Mouse (Mus musculus): Measurements from ENCODE around the gene Hpse2.

Gene Hpse2

DNA sequence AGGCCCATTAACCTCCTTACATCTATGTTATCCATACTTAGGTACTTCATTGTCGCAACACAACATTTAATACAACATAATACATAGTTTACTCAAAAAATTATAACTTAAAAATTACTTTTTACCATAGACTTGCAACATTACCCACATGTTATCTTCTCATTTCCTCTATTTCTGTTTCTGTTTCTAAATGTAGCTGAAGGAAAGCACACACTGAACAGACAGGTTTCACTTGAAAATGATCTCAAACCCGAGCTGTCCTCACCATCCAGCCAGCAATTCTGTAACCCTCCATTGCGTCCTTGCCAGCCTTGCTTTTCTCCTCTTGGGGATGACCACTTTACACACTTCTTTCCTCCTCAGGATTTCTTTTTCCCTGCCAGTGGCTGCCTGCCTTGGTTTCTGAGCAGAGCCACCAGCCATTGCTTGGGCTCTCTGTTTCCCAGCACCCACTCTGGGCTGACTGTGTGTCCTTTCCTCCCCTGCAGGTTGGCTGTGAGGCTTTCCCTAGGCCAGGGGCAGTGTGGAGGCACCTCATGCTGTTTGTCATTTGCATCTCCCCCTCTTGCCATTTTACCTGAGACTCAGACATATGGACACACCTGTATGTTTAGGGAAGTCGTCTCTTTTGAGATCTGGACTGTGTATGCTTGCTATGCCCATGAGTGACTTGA is 548.4 kb downstream of the Hpse2 start:
- H3K4me3 ChIP-seq (replicated peaks; ENCODE audit: low read length) = no peak overlapping the region
- H3K4me1 ChIP-seq (replicated peaks; ENCODE audit: low read depth, low read length) = no peaks in the 10 kb centered on the region
- no peak for TF ChIP-seq CTCF (conservative IDR thresholded peaks at IDR 0.05; ENCODE audit: low read length)
- TF ChIP-seq POU5F1 (IDR thresholded peaks at IDR 0.05; ENCODE audit: borderline replicate concordance, low read length) = no peak
- TF ChIP-seq NANOG (IDR thresholded peaks at IDR 0.05; ENCODE audit: borderline replicate concordance, low read length) = no peak

DNA sequence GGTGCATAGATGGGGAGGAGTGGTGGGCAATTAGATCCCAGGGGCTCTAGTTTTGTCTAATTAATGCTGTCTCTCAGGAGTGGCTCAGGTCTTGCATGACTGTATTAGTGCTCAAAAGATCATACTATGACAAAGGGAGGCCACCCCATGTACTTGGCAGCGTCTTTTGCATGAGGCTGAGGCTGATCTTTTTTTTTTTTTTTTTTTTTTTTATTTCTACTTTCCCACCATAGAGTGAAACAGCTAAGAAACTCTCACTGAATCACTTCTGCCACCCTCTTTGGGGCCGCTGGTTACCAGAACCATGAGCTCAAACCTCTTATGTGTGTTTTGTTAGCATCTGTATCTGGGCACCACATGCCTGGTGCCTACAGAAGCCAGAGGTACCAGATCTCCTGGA is 549.0 kb downstream of the Hpse2 start:
- 0 out of 2 replicates have a peak, but pooled peaks cover 4% of the 10 kb centered on the region for H3K9me3 ChIP-seq (ENCODE audit: low read length)
- no peak for TF ChIP-seq POU5F1 (IDR thresholded peaks at IDR 0.05; ENCODE audit: borderline replicate concordance, low read length)
- TF ChIP-seq NANOG (IDR thresholded peaks at IDR 0.05; ENCODE audit: borderline replicate concordance, low read length) = no peak
- no peak for TF ChIP-seq CTCF (conservative IDR thresholded peaks at IDR 0.05; ENCODE audit: low read length)

More for the DNA sequence above, 548.4 kb downstream of the Hpse2 start:
- H3K9me3 ChIP-seq (ENCODE audit: low read length) = no peaks in the 10 kb centered on the region
- no peaks in the 10 kb centered on the region for H3K27me3 ChIP-seq (ENCODE audit: insufficient read depth, low read length)
- no peaks in the 10 kb centered on the region for H3K36me3 ChIP-seq (ENCODE audit: insufficient read depth, low read length)

DNA sequence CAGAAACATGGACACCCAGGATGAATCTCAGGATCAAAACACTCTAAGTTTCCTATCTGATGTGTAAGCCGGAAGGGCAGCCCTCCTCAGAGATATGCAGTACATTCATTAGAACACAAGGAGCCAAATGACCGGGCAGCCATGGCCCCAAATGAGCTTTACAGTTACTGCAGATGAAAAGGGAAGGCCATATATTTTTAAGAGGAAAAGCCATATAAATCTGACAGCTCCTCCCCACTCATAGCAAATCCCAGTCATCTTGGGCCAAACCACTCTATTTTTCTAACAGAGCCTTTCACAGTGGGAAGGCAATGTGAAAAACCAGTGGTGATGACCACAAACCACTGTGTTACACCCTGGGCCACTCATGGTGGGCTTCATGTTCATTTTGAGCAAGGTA is 549.9 kb downstream of the Hpse2 start:
- Histone ChIP-seq H3K36me3 (ENCODE audit: insufficient read depth, low read length) (no peaks in the 10 kb centered on the region), H3K9me3 (ENCODE audit: low read length) (0 out of 2 replicates have a peak, but pooled peaks cover 4% of the 10 kb centered on the region), H3K27me3 (ENCODE audit: insufficient read depth, low read length) (no peaks in the 10 kb centered on the region), H3K4me3 (replicated peaks; ENCODE audit: low read length) (no peak overlapping the region), H3K4me1 (replicated peaks; ENCODE audit: low read depth, low read length) (no peaks in the 10 kb centered on the region)
- TF ChIP-seq CTCF (conservative IDR thresholded peaks at IDR 0.05; ENCODE audit: low read length) (no peak), NANOG (IDR thresholded peaks at IDR 0.05; ENCODE audit: borderline replicate concordance, low read length) (no peak), POU5F1 (IDR thresholded peaks at IDR 0.05; ENCODE audit: borderline replicate concordance, low read length) (no peak)

More for the DNA sequence above, 549.0 kb downstream of the Hpse2 start:
- no peak overlapping the region for H3K4me3 ChIP-seq (replicated peaks; ENCODE audit: low read length)
- H3K27me3 ChIP-seq (ENCODE audit: insufficient read depth, low read length) = no peaks in the 10 kb centered on the region
- H3K36me3 ChIP-seq (ENCODE audit: insufficient read depth, low read length) = no peaks in the 10 kb centered on the region
- no peaks in the 10 kb centered on the region for H3K4me1 ChIP-seq (replicated peaks; ENCODE audit: low read depth, low read length)

DNA sequence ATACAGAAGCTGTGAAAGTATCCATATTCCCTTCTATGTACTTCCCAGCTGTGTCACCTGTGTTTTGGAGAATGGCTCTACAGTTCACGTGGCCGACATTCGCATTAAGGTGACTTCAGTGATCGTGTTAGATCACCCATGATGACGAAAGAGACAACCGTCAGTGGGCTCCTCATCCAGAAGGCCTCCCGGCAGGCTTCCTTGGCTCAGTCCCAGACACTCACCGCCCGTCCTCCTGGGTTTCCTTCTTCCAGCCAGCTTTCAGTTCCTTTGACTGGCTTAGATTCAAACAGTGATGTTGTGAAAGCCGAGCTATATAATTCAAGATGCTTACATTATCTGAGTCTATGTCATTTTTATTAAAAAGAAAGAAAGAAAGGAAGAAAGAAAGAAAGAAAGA is 550.6 kb downstream of the Hpse2 start:
- no peaks in the 10 kb centered on the region for H3K36me3 ChIP-seq (ENCODE audit: insufficient read depth, low read length)
- no peak for TF ChIP-seq CTCF (conservative IDR thresholded peaks at IDR 0.05; ENCODE audit: low read length)
- 0 out of 2 replicates have a peak, but pooled peaks cover 4% of the 10 kb centered on the region for H3K9me3 ChIP-seq (ENCODE audit: low read length)
- H3K27me3 ChIP-seq (ENCODE audit: insufficient read depth, low read length) = no peaks in the 10 kb centered on the region
- no peaks in the 10 kb centered on the region for H3K4me1 ChIP-seq (replicated peaks; ENCODE audit: low read depth, low read length)
- H3K4me3 ChIP-seq (replicated peaks; ENCODE audit: low read length) = no peak overlapping the region

DNA sequence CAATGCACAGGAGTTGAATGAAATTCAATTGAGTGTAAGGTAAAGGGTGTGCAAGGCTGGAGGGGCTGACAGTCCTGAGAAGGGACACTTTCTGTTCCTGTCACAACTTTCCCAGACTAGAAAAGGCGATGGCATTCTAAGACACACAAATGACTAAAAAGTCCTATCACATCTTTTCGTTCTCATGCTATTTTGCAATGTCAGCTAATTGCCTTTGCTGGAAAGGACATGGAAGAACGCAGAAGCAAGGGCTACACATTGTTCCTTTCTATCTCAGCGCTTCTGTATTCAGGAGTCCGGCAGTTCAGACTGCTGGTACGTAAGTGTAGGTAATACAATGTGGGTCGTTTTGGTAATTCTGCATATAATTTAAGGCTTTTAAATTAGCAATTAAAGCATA is 555.0 kb downstream of the Hpse2 start:
- no peak overlapping the region for H3K4me3 ChIP-seq (replicated peaks; ENCODE audit: low read length)
- H3K27me3 ChIP-seq (ENCODE audit: insufficient read depth, low read length) = no peaks in the 10 kb centered on the region
- no peaks in the 10 kb centered on the region for H3K4me1 ChIP-seq (replicated peaks; ENCODE audit: low read depth, low read length)
- TF ChIP-seq POU5F1 (IDR thresholded peaks at IDR 0.05; ENCODE audit: borderline replicate concordance, low read length) (no peak), CTCF (conservative IDR thresholded peaks at IDR 0.05; ENCODE audit: low read length) (no peak), NANOG (IDR thresholded peaks at IDR 0.05; ENCODE audit: borderline replicate concordance, low read length) (no peak)
- H3K36me3 ChIP-seq (ENCODE audit: insufficient read depth, low read length) = no peaks in the 10 kb centered on the region
- H3K9me3 ChIP-seq (ENCODE audit: low read length) = 0 out of 2 replicates have a peak, but pooled peaks cover 4% of the 10 kb centered on the region

DNA sequence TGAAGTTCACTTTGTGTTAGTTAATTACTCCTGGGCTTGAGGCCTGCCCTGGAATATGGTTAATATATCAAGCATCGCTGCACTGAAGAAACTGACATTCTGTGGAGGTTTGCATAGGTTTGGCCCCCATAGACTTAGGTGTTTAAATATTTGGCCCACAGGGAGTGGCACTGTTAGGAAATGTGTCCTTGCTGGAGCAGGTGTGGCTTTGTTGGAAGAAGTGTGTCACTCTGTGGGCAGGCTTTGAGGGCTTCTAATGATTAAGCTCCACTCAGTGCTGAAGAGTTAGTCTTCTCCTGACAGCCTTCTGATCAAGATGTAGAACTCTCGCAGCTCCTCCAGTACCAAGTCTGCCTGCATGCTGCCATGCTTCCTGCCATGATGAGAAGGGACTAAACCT is 555.9 kb downstream of the Hpse2 start:
- H3K4me1 ChIP-seq (replicated peaks; ENCODE audit: low read depth, low read length) = no peaks in the 10 kb centered on the region
- H3K4me3 ChIP-seq (replicated peaks; ENCODE audit: low read length) = no peak overlapping the region
- 0 out of 2 replicates have a peak, but pooled peaks cover 4% of the 10 kb centered on the region for H3K9me3 ChIP-seq (ENCODE audit: low read length)
- TF ChIP-seq POU5F1 (IDR thresholded peaks at IDR 0.05; ENCODE audit: borderline replicate concordance, low read length) (no peak), CTCF (conservative IDR thresholded peaks at IDR 0.05; ENCODE audit: low read length) (no peak), NANOG (IDR thresholded peaks at IDR 0.05; ENCODE audit: borderline replicate concordance, low read length) (no peak)
- H3K36me3 ChIP-seq (ENCODE audit: insufficient read depth, low read length) = no peaks in the 10 kb centered on the region
- no peaks in the 10 kb centered on the region for H3K27me3 ChIP-seq (ENCODE audit: insufficient read depth, low read length)

DNA sequence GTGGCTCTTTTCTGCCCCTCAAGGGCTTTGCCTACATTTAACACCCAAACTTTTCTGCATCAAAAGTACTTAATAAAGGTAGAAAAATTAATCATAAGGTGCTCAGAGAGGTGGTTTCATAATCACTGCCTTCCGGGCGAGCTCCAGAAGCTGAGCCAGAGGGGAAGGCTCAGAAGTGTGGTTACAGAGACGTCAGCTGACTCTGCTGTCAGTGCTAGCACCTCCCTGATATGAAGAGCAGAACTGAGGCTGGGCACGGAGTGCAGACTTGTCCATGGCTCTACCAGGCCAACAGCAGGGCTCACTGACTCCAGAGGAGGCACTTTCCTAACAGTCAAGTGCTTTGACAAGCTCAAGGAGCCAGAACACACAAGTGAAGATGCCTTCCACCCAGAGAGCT is 559.0 kb downstream of the Hpse2 start:
- Histone ChIP-seq H3K4me1 (replicated peaks; ENCODE audit: low read depth, low read length) (no peaks in the 10 kb centered on the region), H3K9me3 (ENCODE audit: low read length) (0 out of 2 replicates have a peak, but pooled peaks cover under 1% of the 10 kb centered on the region), H3K36me3 (ENCODE audit: insufficient read depth, low read length) (no peaks in the 10 kb centered on the region), H3K4me3 (replicated peaks; ENCODE audit: low read length) (no peak overlapping the region), H3K27me3 (ENCODE audit: insufficient read depth, low read length) (no peaks in the 10 kb centered on the region)
- TF ChIP-seq POU5F1 (IDR thresholded peaks at IDR 0.05; ENCODE audit: borderline replicate concordance, low read length) = no peak
- TF ChIP-seq NANOG (IDR thresholded peaks at IDR 0.05; ENCODE audit: borderline replicate concordance, low read length) = no peak

DNA sequence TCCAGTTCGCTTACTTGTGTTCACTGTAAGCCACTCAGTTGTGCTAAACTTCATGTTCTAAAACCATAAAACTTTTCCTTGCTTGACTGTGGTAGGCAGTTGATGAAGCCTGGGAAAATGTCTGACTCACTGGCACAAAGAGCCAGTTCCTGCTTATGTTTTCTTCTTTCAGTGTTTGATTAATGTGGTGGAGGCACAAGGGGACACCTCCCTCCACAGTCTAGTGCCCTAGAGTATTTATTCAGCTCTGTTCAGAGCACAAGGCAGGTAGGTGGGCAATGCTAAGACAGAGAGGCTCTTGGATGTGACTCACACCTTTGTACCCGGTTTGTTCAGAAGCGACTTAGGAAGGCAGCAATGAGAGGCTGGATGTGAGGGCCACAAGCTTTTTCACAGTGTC is 560.3 kb downstream of the Hpse2 start:
- Histone ChIP-seq H3K27me3 (ENCODE audit: insufficient read depth, low read length) (no peaks in the 10 kb centered on the region), H3K9me3 (ENCODE audit: low read length) (no peaks in the 10 kb centered on the region), H3K36me3 (ENCODE audit: insufficient read depth, low read length) (no peaks in the 10 kb centered on the region), H3K4me1 (replicated peaks; ENCODE audit: low read depth, low read length) (no peaks in the 10 kb centered on the region), H3K4me3 (replicated peaks; ENCODE audit: low read length) (no peak overlapping the region)
- TF ChIP-seq NANOG (IDR thresholded peaks at IDR 0.05; ENCODE audit: borderline replicate concordance, low read length) = no peak
- TF ChIP-seq POU5F1 (IDR thresholded peaks at IDR 0.05; ENCODE audit: borderline replicate concordance, low read length) = no peak
- TF ChIP-seq CTCF (conservative IDR thresholded peaks at IDR 0.05; ENCODE audit: low read length) = no peak

DNA sequence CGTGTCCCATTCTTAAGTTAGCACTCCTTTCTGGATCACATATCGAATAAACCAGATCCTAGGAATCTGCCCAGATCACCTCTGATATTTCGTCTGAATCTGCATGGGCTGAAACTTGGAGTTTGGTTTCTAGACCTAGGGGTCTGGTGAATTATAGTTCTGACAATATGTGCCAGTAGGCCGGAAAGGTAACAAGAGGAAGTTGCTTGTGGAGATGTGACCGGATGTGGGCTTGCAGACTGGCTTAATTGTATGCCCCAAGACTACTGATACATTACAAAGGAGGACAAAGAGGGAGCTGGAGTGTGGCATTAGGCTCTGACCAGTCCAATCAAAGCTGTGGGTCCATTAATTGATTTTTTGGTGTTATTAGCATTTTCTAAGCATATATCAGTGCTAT is 568.0 kb downstream of the Hpse2 start:
- Histone ChIP-seq H3K27me3 (ENCODE audit: insufficient read depth, low read length) (no peaks in the 10 kb centered on the region), H3K4me1 (replicated peaks; ENCODE audit: low read depth, low read length) (no peaks in the 10 kb centered on the region), H3K9me3 (ENCODE audit: low read length) (no peaks in the 10 kb centered on the region), H3K36me3 (ENCODE audit: insufficient read depth, low read length) (no peaks in the 10 kb centered on the region), H3K4me3 (replicated peaks; ENCODE audit: low read length) (no peak overlapping the region)
- TF ChIP-seq CTCF (conservative IDR thresholded peaks at IDR 0.05; ENCODE audit: low read length) = no peak
- no peak for TF ChIP-seq POU5F1 (IDR thresholded peaks at IDR 0.05; ENCODE audit: borderline replicate concordance, low read length)
- no peak for TF ChIP-seq NANOG (IDR thresholded peaks at IDR 0.05; ENCODE audit: borderline replicate concordance, low read length)

All from E14TG2a.4 (cell line).